Mouse (Mus musculus): ENCODE data around the gene Skil.

Gene Skil

GRCm38 (mm10) chr3:31094531-31095178 is at the start of gene Skil:
Gene Skil, plus strand, starts transcription at chr3:31095058.
- peak; percentile 96 to 97 for DNase-seq (ENCODE audit: low spot score in 2 of 2)

- peak in 1 of 2 experiments; percentile 46 for DNase-seq (ENCODE audit: low spot score in 2 of 2)
These were observed 47.6 kb upstream of the Skil start for GRCm38 (mm10) chr3:31047263-31047662.

- DNase-seq (ENCODE audit: low spot score in 2 of 2): no peak
These were observed 45.8 kb upstream of the Skil start for GRCm38 (mm10) chr3:31049087-31049486.

- no peak for DNase-seq (ENCODE audit: low spot score in 2 of 2)
These were observed 44.5 kb upstream of the Skil start for GRCm38 (mm10) chr3:31050375-31050774.

GRCm38 (mm10) chr3:31051730-31052129 is 43.1 kb upstream of the Skil start:
- DNase-seq (ENCODE audit: low spot score in 2 of 2): no peak

GRCm38 (mm10) chr3:31053191-31053590 is 41.7 kb upstream of the Skil start:
- DNase-seq (ENCODE audit: low spot score in 2 of 2): no peak

GRCm38 (mm10) chr3:31054888-31055287 is 40.0 kb upstream of the Skil start:
- DNase-seq (ENCODE audit: low spot score in 2 of 2): no peak

- no peak for DNase-seq (ENCODE audit: low spot score in 2 of 2)
These were observed 38.7 kb upstream of the Skil start for GRCm38 (mm10) chr3:31056047-31056650.

GRCm38 (mm10) chr3:31056651-31057627 is 37.9 kb upstream of the Skil start:
- DNase-seq (ENCODE audit: low spot score in 2 of 2): peak; percentile 81 to 84

- DNase-seq (ENCODE audit: low spot score in 2 of 2): no peak
These were observed 34.1 kb upstream of the Skil start for GRCm38 (mm10) chr3:31060745-31061102.

GRCm38 (mm10) chr3:31061103-31061785 is 33.6 kb upstream of the Skil start:
- no peak for DNase-seq (ENCODE audit: low spot score in 2 of 2)

GRCm38 (mm10) chr3:31061786-31062120 is 33.1 kb upstream of the Skil start:
- no peak for DNase-seq (ENCODE audit: low spot score in 2 of 2)

GRCm38 (mm10) chr3:31062325-31062724 is 32.5 kb upstream of the Skil start:
- no peak for DNase-seq (ENCODE audit: low spot score in 2 of 2)

- peak; percentile 47 to 60 for DNase-seq (ENCODE audit: low spot score in 2 of 2)
These were observed 26.4 kb upstream of the Skil start for GRCm38 (mm10) chr3:31068482-31068881.

- DNase-seq (ENCODE audit: low spot score in 2 of 2): no peak
These were observed 23.1 kb upstream of the Skil start for GRCm38 (mm10) chr3:31071804-31072203.

GRCm38 (mm10) chr3:31075808-31076207 is 19.1 kb upstream of the Skil start:
- no peak for DNase-seq (ENCODE audit: low spot score in 2 of 2)

GRCm38 (mm10) chr3:31077068-31077703 is 17.7 kb upstream of the Skil start:
- DNase-seq (ENCODE audit: low spot score in 2 of 2): no peak

- no peak for DNase-seq (ENCODE audit: low spot score in 2 of 2)
These were observed 15.4 kb upstream of the Skil start for GRCm38 (mm10) chr3:31079450-31079849.

GRCm38 (mm10) chr3:31080791-31081502 is 13.9 kb upstream of the Skil start:
- peak; percentile 59 to 71 for DNase-seq (ENCODE audit: low spot score in 2 of 2)

- DNase-seq (ENCODE audit: low spot score in 2 of 2): no peak
These were observed 11.9 kb upstream of the Skil start for GRCm38 (mm10) chr3:31082838-31083506.

Data from right cerebral cortex, postnatal 10 days (tissue).